10 mouse cellular contexts compared by ENCODE assay signal in genomic region chr16:18776556-18777100, GRCm38 (mm10). TPM values are rescaled to one million over a fixed set of nuclear protein-coding genes. Genes with fewer than 3 reads are reported as not detected.
DNase-seq lines count a peak whose midpoint lies in the region; ATAC-seq and TF ChIP-seq lines count a peak whose summit lies in the region.
"Had no signal": no experiment of that assay in that cellular context is flagged by ENCODE, and none has a peak within 500 bp of the region (broad histone marks: within the 10 kb centered on the region; RNA-seq: fewer than 3 reads in every experiment).

Cldn5 (plus strand) TSS chr16:18776847.

- TF ChIP-seq POLR2A in kidney, adult 2 months (IDR thresholded peaks at IDR 0.05; ENCODE audit: low read depth, low read length) = no peak

- TF ChIP-seq EP300 in liver, postnatal 0 days (IDR thresholded peaks at IDR 0.05; ENCODE audit: low read depth) = no peak

- ATAC-seq in heart, embryonic 11.5 days (replicated peaks; ENCODE audit: insufficient number of reproducible peaks, low FRiP score, low TSS enrichment) = peak; percentile 36
- ATAC-seq in liver, postnatal 0 days = peak; percentile 62

- DNase-seq in kidney, adult 2 months = peak; percentile 19
- DNase-seq in kidney, adult 8-10 months = no peak
- peak; percentile 59 for DNase-seq in embryo, embryonic 11 days
- DNase-seq in kidney, postnatal 10 days = peak; percentile 78
- DNase-seq in liver, postnatal 0 days = no peak
- peak; percentile 39 for DNase-seq in skeletal muscle tissue, adult 2 months (ENCODE audit: low read depth, low spot score)
- DNase-seq in cerebellum, postnatal 36 days = no peak

- 26% methylated on average over 19 of the region's 19 CpGs for WGBS in kidney, adult 2 months
- 7% methylated on average over 19 of the region's 19 CpGs for WGBS in heart, embryonic 11.5 days (ENCODE audit: insufficient replicate concordance)
- 7% methylated on average over 19 of the region's 19 CpGs for WGBS in liver, postnatal 0 days (ENCODE audit: insufficient replicate concordance)

- H3K9me3 ChIP-seq in heart, embryonic 11.5 days (replicated peaks; ENCODE audit: control insufficient read depth, low read length) = no peaks in the 10 kb centered on the region
- H3K9me3 ChIP-seq in liver, postnatal 0 days (ENCODE audit: low read length) = no peaks in the 10 kb centered on the region

- H3K36me3 ChIP-seq in kidney, adult 2 months (ENCODE audit: control insufficient read depth, insufficient read depth, low read length) = no peaks in the 10 kb centered on the region
- peaks cover 3% of the 10 kb centered on the region; the same call in 1 of the 2 replicates for H3K36me3 ChIP-seq in heart, embryonic 11.5 days (ENCODE audit: control insufficient read depth, insufficient read depth, low read length)
- H3K36me3 ChIP-seq in liver, postnatal 0 days (replicated peaks; ENCODE audit: insufficient read depth, low read length) = 0 out of 2 replicates have a peak, but pooled peaks cover under 1% of the 10 kb centered on the region

- TF ChIP-seq CTCF in kidney, adult 2 months (conservative IDR thresholded peaks at IDR 0.05; ENCODE audit: insufficient read depth, insufficient read length, low read depth, low read length) = no peak
- no peak for TF ChIP-seq CTCF in liver, postnatal 0 days (IDR thresholded peaks at IDR 0.05; ENCODE audit: low read depth)

- H3K4me1 ChIP-seq in kidney, adult 2 months (ENCODE audit: control insufficient read depth, insufficient read depth, low read length) = no peaks in the 10 kb centered on the region
- peaks cover 16% of the 10 kb centered on the region for H3K4me1 ChIP-seq in heart, embryonic 11.5 days (ENCODE audit: control insufficient read depth, insufficient read depth, low read length)
- peaks cover 6% of the 10 kb centered on the region; the same call in 1 of the 2 replicates for H3K4me1 ChIP-seq in liver, postnatal 0 days (ENCODE audit: insufficient read depth)

- peak within 1 kb of the TSS; percentile 13; the same call in 1 of the 2 replicates for H3K27ac ChIP-seq in kidney, adult 2 months (ENCODE audit: insufficient read depth, low read depth, low read length)
- 0 out of 2 replicates have a peak within 1 kb of the TSS, but pooled peaks have one; percentile 6 for H3K27ac ChIP-seq in heart, embryonic 11.5 days (ENCODE audit: low read depth, low read length)
- H3K27ac ChIP-seq in liver, postnatal 0 days (ENCODE audit: low read depth) = peak within 1 kb of the TSS; percentile 49

- H3K4me2 ChIP-seq in heart, embryonic 11.5 days = peak within 1 kb of the TSS; percentile 76
- peak within 1 kb of the TSS; percentile 57 for H3K4me2 ChIP-seq in liver, postnatal 0 days (ENCODE audit: low read depth, low read length)

- peak within 1 kb of the TSS; percentile 55; the same call in 1 of the 2 replicates for H3K9ac ChIP-seq in heart, embryonic 11.5 days (ENCODE audit: low read depth, low read length)
- H3K9ac ChIP-seq in liver, postnatal 0 days (replicated peaks) = peak within 1 kb of the TSS; percentile 44

- no peaks in the 10 kb centered on the region for H3K27me3 ChIP-seq in kidney, adult 2 months (replicated peaks; ENCODE audit: control insufficient read depth, insufficient read depth, low read length)
- H3K27me3 ChIP-seq in heart, embryonic 11.5 days (ENCODE audit: control insufficient read depth, insufficient read depth, low read length) = peaks cover 46% of the 10 kb centered on the region
- H3K27me3 ChIP-seq in liver, postnatal 0 days (ENCODE audit: insufficient read depth, low read length) = peaks cover 35% of the 10 kb centered on the region
- H3K27me3 ChIP-seq: CH12.LX had no signal

- H3K4me3 ChIP-seq in kidney, adult 2 months (ENCODE audit: insufficient read depth, low read depth, low read length) = peak within 1 kb of the TSS; percentile 31
- H3K4me3 ChIP-seq in heart, embryonic 11.5 days (ENCODE audit: low read depth, low read length) = peak within 1 kb of the TSS; percentile 38
- peak within 1 kb of the TSS; percentile 43 for H3K4me3 ChIP-seq in liver, postnatal 0 days (ENCODE audit: low read depth, low read length)
- H3K4me3 ChIP-seq: myocyte had no signal

RNA-seq across cellular contexts. Expression of gene Cldn5, which starts in this region (rescaled TPM):
- 28.1 and 33.6 TPM in 2 replicates for polyA plus RNA-seq in kidney, adult 2 months (2012; rRNA removed)
- polyA plus RNA-seq in heart, embryonic 11.5 days (2014; fragmentation: Nextera tagmentation; extraction: Ambion mirVana) = 4.4 and 6.6 TPM in 2 replicates
- 11.5 and 13.9 TPM in 2 replicates for polyA plus RNA-seq in liver, postnatal 0 days (2015; fragmentation: Nextera tagmentation; extraction: Ambion mirVana)

Comparison
In these comparisons a context has a peak if more than half of its experiments do, and no peak if none do; other contexts are left out.
1. DNase-seq: peak in kidney, adult 2 months (single experiment), embryo, embryonic 11 days (single experiment), kidney, postnatal 10 days (single experiment) and skeletal muscle tissue, adult 2 months (single experiment); none in kidney, adult 8-10 months (0 of 2), liver, postnatal 0 days (single experiment) and cerebellum, postnatal 36 days (0 of 2).
2. Peak in every context shown above with its lines, with median percentiles within 50 percentile points of each other: H3K27ac ChIP-seq and H3K4me3 ChIP-seq.